Mouse (Mus musculus) forebrain, postnatal 0 days (tissue): ENCODE measurements around the gene Rps19bp1. TPM values are rescaled to one million over a fixed set of nuclear protein-coding genes. Genes with fewer than 3 reads are reported as not detected.

ENCODE experiments used
- ATAC-seq: fragments of 200-750 bp; cut with Nextera tagmentation; 2 replicates; pipeline ENCODE4 v1.8.0; 2017; ENCODE audit warnings: mild to moderate bottlenecking, moderate library complexity
- DNase-seq: peaks from one replicate; pipeline ENCODE4 v3.0.0-alpha.2; 2015
- H3K27ac ChIP-seq: fragments of 300-500 bp; sonication (generic); 2 replicates; pipeline ENCODE4 v1.5.1; 2014; ENCODE audit warnings: low read depth, mild to moderate bottlenecking, antibody characterized with exemption, low read length, moderate library complexity, mixed read lengths
- H3K27me3 ChIP-seq: fragments of 300-500 bp; sonication (generic); 2 replicates; pipeline ENCODE4 v1.6.1; 2014; ENCODE audit warnings: mild to moderate bottlenecking, low read length, mixed read lengths; ENCODE audit not compliant: insufficient read depth
- H3K36me3 ChIP-seq: fragments of 300-500 bp; sonication (generic); 2 replicates; pipeline ENCODE4 v1.6.1; 2014; ENCODE audit warnings: mild to moderate bottlenecking, moderate library complexity; ENCODE audit not compliant: insufficient read depth
- H3K4me1 ChIP-seq: fragments of 300-500 bp; sonication (generic); 2 replicates; pipeline ENCODE4 v1.6.1; 2014; ENCODE audit warnings: antibody characterized with exemption; ENCODE audit not compliant: insufficient read depth
- H3K4me2 ChIP-seq: fragments of 300-500 bp; sonication (generic); 2 replicates; pipeline ENCODE4 v1.6.1; 2014; ENCODE audit warnings: low read depth, mild to moderate bottlenecking, moderate library complexity
- H3K4me3 ChIP-seq: fragments of 300-500 bp; sonication (generic); 2 replicates; pipeline ENCODE4 v1.5.1; 2014; ENCODE audit warnings: low read depth, low read length, mixed read lengths
- H3K9ac ChIP-seq: fragments of 300-500 bp; sonication (generic); 2 replicates; pipeline ENCODE4 v1.6.1; 2014; ENCODE audit warnings: mild to moderate bottlenecking
- H3K9me3 ChIP-seq: fragments of 300-500 bp; sonication (generic); 2 replicates; pipeline ENCODE4 v1.6.1; 2016; ENCODE audit warnings: low read length
- CTCF ChIP-seq: sonication (generic); IDR thresholded peaks from 2 replicates; pipeline ENCODE4 v1.5.1; 2016; ENCODE audit warnings: antibody characterized with exemption, control low read depth, low read depth
- WGBS: fragments of 180-500 bp; shearing (Covaris S2); extraction: QIAGEN DNeasy Blood & Tissue Kit; methylation state at CpG from one replicate; pipeline ENCODE4 v1.1.7; 2014; 5-methylcytosine and 5-hydroxymethylcytosine counted together
- polyA plus RNA-seq: library from polyadenylated mRNA; unstranded; fragments of >200 nt; fragmentation: Nextera tagmentation; extraction: Ambion mirVana; gene quantifications from 2 replicates; pipeline ENCODE4 v1.2.1, GENCODE M21; 2015
- total RNA-seq: library from RNA; depleted of rRNA; stranded (reverse); fragments of >200 nt; gene quantifications from 2 replicates; pipeline ENCODE4 v1.2.3, GENCODE M21; 2014; rRNA removed

Gene Rps19bp1
- 38.7 and 56.6 TPM in 2 replicates for total RNA-seq
- polyA plus RNA-seq: 84.7 and 98.9 TPM in 2 replicates

- no peaks in the 10 kb centered on the region for H3K9me3 ChIP-seq
- peaks cover 19% of the 10 kb centered on the region for H3K36me3 ChIP-seq
These were observed at the start of gene Rps19bp1 for GRCm38 (mm10) chr15:80263610-80264575. Rps19bp1 (minus strand) TSS chr15:80264315.

GRCm38 (mm10) chr15:80306146-80306545, 42.0 kb upstream of the Rps19bp1 start:
- no peak for TF ChIP-seq CTCF
- Histone ChIP-seq H3K9ac (no peak overlapping the region), H3K4me1 (no peaks in the 10 kb centered on the region), H3K4me2 (no peak overlapping the region), H3K36me3 (no peaks in the 10 kb centered on the region), H3K9me3 (no peaks in the 10 kb centered on the region), H3K27me3 (no peaks in the 10 kb centered on the region), H3K4me3 (no peak overlapping the region), H3K27ac (no peak overlapping the region)
- no peak for DNase-seq
- 68% methylated on average over 8 of the region's 8 CpGs for WGBS
- no peak for ATAC-seq

More at GRCm38 (mm10) chr15:80263610-80264575, at the start of gene Rps19bp1:
- H3K27ac ChIP-seq: peak within 1 kb of the TSS; percentile 54; the same call in 1 of the 2 replicates
- peak; percentile 95 for ATAC-seq
- no peak for TF ChIP-seq CTCF
- peak; percentile 95 for DNase-seq
- peaks cover 9% of the 10 kb centered on the region; the same call in 1 of the 2 replicates for H3K4me1 ChIP-seq
- H3K4me2 ChIP-seq: peak within 1 kb of the TSS; percentile 79
- no peaks in the 10 kb centered on the region for H3K27me3 ChIP-seq
- peak within 1 kb of the TSS; percentile 77 for H3K9ac ChIP-seq
- H3K4me3 ChIP-seq: peak within 1 kb of the TSS; percentile 80
- 2% methylated on average over 66 of the region's 66 CpGs for WGBS

GRCm38 (mm10) chr15:80304188-80304587, 40.1 kb upstream of the Rps19bp1 start:
- H3K36me3 ChIP-seq: no peaks in the 10 kb centered on the region
- ATAC-seq: no peak
- H3K9me3 ChIP-seq: no peaks in the 10 kb centered on the region
- no peak overlapping the region for H3K4me3 ChIP-seq
- no peak for TF ChIP-seq CTCF
- no peak overlapping the region for H3K27ac ChIP-seq
- H3K4me2 ChIP-seq: no peak overlapping the region
- no peak for DNase-seq
- no peak overlapping the region for H3K9ac ChIP-seq
- no peaks in the 10 kb centered on the region for H3K4me1 ChIP-seq
- WGBS: 78% methylated on average over 12 of the region's 12 CpGs
- H3K27me3 ChIP-seq: no peaks in the 10 kb centered on the region

- Histone ChIP-seq H3K27ac (no peak overlapping the region), H3K36me3 (no peaks in the 10 kb centered on the region), H3K27me3 (no peaks in the 10 kb centered on the region), H3K4me1 (no peaks in the 10 kb centered on the region), H3K9ac (no peak overlapping the region), H3K9me3 (no peaks in the 10 kb centered on the region), H3K4me2 (no peak overlapping the region), H3K4me3 (no peak overlapping the region)
- no peak for TF ChIP-seq CTCF
- WGBS: 71% methylated on average over 14 of the region's 14 CpGs
- DNase-seq: no peak
- ATAC-seq: no peak
These were observed 39.7 kb upstream of the Rps19bp1 start for GRCm38 (mm10) chr15:80303779-80304178.

GRCm38 (mm10) chr15:80297146-80297545, 33.0 kb upstream of the Rps19bp1 start:
- no peak overlapping the region for H3K27ac ChIP-seq
- H3K4me1 ChIP-seq: no peaks in the 10 kb centered on the region
- H3K27me3 ChIP-seq: no peaks in the 10 kb centered on the region
- no peaks in the 10 kb centered on the region for H3K36me3 ChIP-seq
- no peak overlapping the region for H3K9ac ChIP-seq
- H3K4me2 ChIP-seq: no peak overlapping the region
- H3K9me3 ChIP-seq: no peaks in the 10 kb centered on the region
- ATAC-seq: no peak
- H3K4me3 ChIP-seq: no peak overlapping the region
- DNase-seq: no peak
- WGBS: 96% methylated on average over 1 of the region's 1 CpGs
- peak; percentile 32; the same call in 1 of the 2 replicates for TF ChIP-seq CTCF

- ATAC-seq: no peak
- Histone ChIP-seq H3K27me3 (peaks cover 27% of the 10 kb centered on the region), H3K4me1 (no peaks in the 10 kb centered on the region), H3K36me3 (no peaks in the 10 kb centered on the region), H3K9me3 (no peaks in the 10 kb centered on the region), H3K9ac (no peak overlapping the region), H3K27ac (no peak overlapping the region), H3K4me3 (no peak overlapping the region; the same call in 1 of the 2 replicates), H3K4me2 (peak overlapping the region; percentile 77)
- peak; percentile 65 for TF ChIP-seq CTCF
- WGBS: 9% methylated on average over 10 of the region's 10 CpGs
- peak; percentile 58 for DNase-seq
These were observed 25.3 kb upstream of the Rps19bp1 start for GRCm38 (mm10) chr15:80289436-80289835.

- no peaks in the 10 kb centered on the region for H3K9me3 ChIP-seq
- peak overlapping the region; percentile 72 for H3K4me3 ChIP-seq
- no peaks in the 10 kb centered on the region for H3K36me3 ChIP-seq
- H3K27ac ChIP-seq: no peak overlapping the region
- ATAC-seq (no peak), DNase-seq (no peak)
- peaks cover 27% of the 10 kb centered on the region for H3K27me3 ChIP-seq
- peak overlapping the region; percentile 69 for H3K9ac ChIP-seq
- TF ChIP-seq CTCF: no peak
- WGBS: 3% methylated on average over 23 of the region's 23 CpGs
- no peaks in the 10 kb centered on the region for H3K4me1 ChIP-seq
- peak overlapping the region; percentile 77 for H3K4me2 ChIP-seq
These were observed 23.9 kb upstream of the Rps19bp1 start for GRCm38 (mm10) chr15:80288036-80288435.
